Mouse (Mus musculus): ENCODE data around the gene Ube2k. TPM values are rescaled to one million over a fixed set of nuclear protein-coding genes. Genes with fewer than 3 reads are reported as not detected.
A peak's percentile ranks its signal among the peaks of the same experiment; 100 is the strongest.

Ube2k gene
- polyA plus RNA-seq, 1 experiment from 2014 or later: 146 TPM

DNA sequence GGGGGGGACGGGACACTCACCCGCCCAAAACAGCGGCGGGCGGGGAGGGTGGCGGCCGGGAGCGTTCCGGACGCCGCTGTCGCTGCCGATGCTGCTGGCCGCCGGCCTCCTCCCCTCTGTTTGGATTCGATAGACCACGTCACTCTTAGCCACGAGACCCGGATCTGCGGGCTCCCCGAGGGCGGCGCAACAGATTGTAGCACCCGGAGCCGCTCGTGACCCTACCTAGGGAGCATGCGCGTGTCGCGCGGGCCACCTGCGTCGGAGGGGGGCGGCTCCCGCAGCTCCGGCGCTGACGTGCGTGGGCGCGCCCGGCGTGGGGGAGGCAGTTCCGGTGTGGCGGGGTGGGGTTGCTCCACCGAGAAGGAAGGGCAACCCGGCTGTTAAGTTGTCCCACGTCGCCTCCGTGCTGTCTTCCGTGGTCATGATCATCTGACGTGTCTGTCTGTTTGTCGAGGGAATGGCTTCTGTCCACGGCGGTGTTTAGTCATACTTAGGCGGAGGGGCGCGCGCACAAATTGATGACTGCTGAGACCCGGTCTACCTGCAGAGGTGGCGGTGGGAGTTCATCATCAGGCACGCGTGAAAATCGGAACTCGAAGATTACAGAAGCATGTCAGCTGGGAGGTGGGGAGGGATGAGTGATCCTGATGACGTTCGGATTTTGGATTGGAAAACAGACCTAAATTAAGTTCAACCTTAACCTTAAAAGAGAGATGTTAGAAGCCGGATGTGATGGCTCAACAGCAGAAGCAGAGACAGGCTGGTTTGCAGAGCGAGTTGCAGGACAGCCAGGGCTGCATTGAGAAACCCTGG, 44.1 kb upstream of the Ube2k start, which contains the start of gene Gm43552:
TSS of gene Gm43552 (minus strand) at position 118 of the 816 bp plus-strand sequence.
- peak within 1 kb of the TSS; percentile 99 for H3K27ac ChIP-seq
- TF ChIP-seq CTCF (IDR thresholded peaks at IDR 0.05; ENCODE audit: low read depth): peak; percentile 16; the same call in 1 of the 2 replicates
- peak within 1 kb of the TSS; percentile 93 for H3K4me3 ChIP-seq (replicated peaks; ENCODE audit: low read depth, low read length)
- under 1% methylated on average over 66 of the region's 69 CpGs for WGBS
- H3K9me3 ChIP-seq (replicated peaks; ENCODE audit: low read length): no peaks in the 10 kb centered on the region
- H3K4me1 ChIP-seq (replicated peaks; ENCODE audit: insufficient read depth, low read length): no peaks in the 10 kb centered on the region; the same call in 1 of the 2 replicates
- no peaks in the 10 kb centered on the region for H3K36me3 ChIP-seq (ENCODE audit: insufficient read depth, low read length)
- peak within 1 kb of the TSS; percentile 91 for H3K4me2 ChIP-seq (ENCODE audit: low read length)
- DNase-seq (ENCODE audit: low spot score): peak; percentile 97
- H3K9ac ChIP-seq (ENCODE audit: low read depth, low read length): peak within 1 kb of the TSS; percentile 97
- ATAC-seq (replicated peaks; ENCODE audit: low FRiP score, low read depth): peak; percentile 97
- no peaks in the 10 kb centered on the region for H3K27me3 ChIP-seq (ENCODE audit: insufficient read depth, low read length)

DNA sequence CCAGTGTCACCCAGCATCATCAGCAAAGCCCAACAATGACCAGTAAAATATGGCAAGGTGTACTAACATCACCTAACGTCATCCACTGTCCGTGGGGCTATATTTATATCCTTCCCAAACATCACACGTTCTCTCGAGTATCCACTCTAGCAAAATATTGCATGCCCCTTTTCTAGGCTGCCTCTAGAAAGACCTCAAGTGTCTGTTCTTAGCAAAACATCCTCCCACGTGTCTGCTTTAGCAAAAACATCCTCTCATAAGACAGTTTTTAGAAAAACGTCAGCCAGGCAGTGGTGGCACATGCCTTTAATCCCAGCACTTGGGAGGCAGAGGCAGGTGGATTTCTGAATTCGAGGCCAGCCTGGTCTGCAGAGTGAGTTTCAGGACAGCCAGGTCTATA, 36.8 kb upstream of the Ube2k start:
- no peak overlapping the region for H3K27ac ChIP-seq
- no peak overlapping the region for H3K9ac ChIP-seq (ENCODE audit: low read depth, low read length)
- no peaks in the 10 kb centered on the region for H3K4me1 ChIP-seq (replicated peaks; ENCODE audit: insufficient read depth, low read length)
- no peak for ATAC-seq (replicated peaks; ENCODE audit: low FRiP score, low read depth)
- H3K36me3 ChIP-seq (ENCODE audit: insufficient read depth, low read length): no peaks in the 10 kb centered on the region
- no peaks in the 10 kb centered on the region for H3K27me3 ChIP-seq (ENCODE audit: insufficient read depth, low read length)
- no peaks in the 10 kb centered on the region for H3K9me3 ChIP-seq (replicated peaks; ENCODE audit: low read length)
- no peak for DNase-seq (ENCODE audit: low spot score)
- TF ChIP-seq CTCF (IDR thresholded peaks at IDR 0.05; ENCODE audit: low read depth): no peak
- no peak overlapping the region for H3K4me3 ChIP-seq (replicated peaks; ENCODE audit: low read depth, low read length)
- H3K4me2 ChIP-seq (ENCODE audit: low read length): no peak overlapping the region
- 62% methylated on average over 7 of the region's 7 CpGs for WGBS

DNA sequence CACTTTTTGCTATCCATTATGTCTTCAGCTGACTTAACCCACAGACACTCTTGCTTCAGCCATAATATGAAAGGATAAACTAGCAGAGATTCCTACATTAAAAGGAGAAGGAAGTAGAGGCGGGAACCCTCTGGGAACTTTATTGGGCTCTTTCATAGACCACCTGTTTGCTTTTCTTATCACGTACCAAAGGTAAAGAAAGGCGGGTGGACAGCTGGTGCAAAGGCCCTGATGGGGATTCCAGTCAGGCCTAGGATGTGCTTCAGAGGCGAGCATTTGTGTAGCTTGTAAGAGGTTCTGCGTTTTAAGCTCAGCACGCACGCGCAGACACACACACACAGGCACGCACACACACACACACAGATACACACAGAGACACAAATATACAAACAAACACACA, 35.6 kb upstream of the Ube2k start:
- DNase-seq (ENCODE audit: low spot score) (no peak), ATAC-seq (replicated peaks; ENCODE audit: low FRiP score, low read depth) (no peak)
- no peak overlapping the region for H3K27ac ChIP-seq
- no peaks in the 10 kb centered on the region for H3K36me3 ChIP-seq (ENCODE audit: insufficient read depth, low read length)
- no peak overlapping the region for H3K4me2 ChIP-seq (ENCODE audit: low read length)
- H3K4me3 ChIP-seq (replicated peaks; ENCODE audit: low read depth, low read length): no peak overlapping the region
- H3K9ac ChIP-seq (ENCODE audit: low read depth, low read length): no peak overlapping the region
- WGBS: 89% methylated on average over 9 of the region's 9 CpGs
- no peaks in the 10 kb centered on the region for H3K9me3 ChIP-seq (replicated peaks; ENCODE audit: low read length)
- no peaks in the 10 kb centered on the region for H3K4me1 ChIP-seq (replicated peaks; ENCODE audit: insufficient read depth, low read length)
- no peak for TF ChIP-seq CTCF (IDR thresholded peaks at IDR 0.05; ENCODE audit: low read depth)
- no peaks in the 10 kb centered on the region for H3K27me3 ChIP-seq (ENCODE audit: insufficient read depth, low read length)

DNA sequence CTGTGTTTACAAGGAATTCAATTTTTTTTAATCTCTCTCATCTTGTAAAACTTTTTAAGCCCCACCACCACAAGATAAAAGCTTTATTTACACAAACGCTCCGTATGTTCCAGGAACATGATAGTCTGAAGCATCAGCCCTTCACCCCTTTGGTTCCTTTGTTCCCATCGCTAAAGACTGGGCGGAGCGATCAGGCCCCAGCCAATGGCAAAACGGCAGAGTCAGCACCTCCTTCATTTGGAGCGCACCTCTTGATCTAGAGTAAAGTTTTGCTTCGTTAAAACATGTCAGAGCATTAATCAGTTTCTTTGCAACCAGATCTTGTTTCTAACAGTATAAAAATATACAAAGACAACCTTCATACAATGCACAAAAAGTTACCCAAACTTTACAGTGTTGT, 31.2 kb upstream of the Ube2k start:
- Histone ChIP-seq H3K4me1 (replicated peaks; ENCODE audit: insufficient read depth, low read length) (no peaks in the 10 kb centered on the region), H3K9me3 (replicated peaks; ENCODE audit: low read length) (no peaks in the 10 kb centered on the region), H3K9ac (ENCODE audit: low read depth, low read length) (no peak overlapping the region), H3K36me3 (ENCODE audit: insufficient read depth, low read length) (no peaks in the 10 kb centered on the region), H3K27ac (no peak overlapping the region), H3K27me3 (ENCODE audit: insufficient read depth, low read length) (no peaks in the 10 kb centered on the region), H3K4me2 (ENCODE audit: low read length) (peak overlapping the region; percentile 37), H3K4me3 (replicated peaks; ENCODE audit: low read depth, low read length) (no peak overlapping the region)
- ATAC-seq (replicated peaks; ENCODE audit: low FRiP score, low read depth): no peak
- DNase-seq (ENCODE audit: low spot score): peak; percentile 57
- no peak for TF ChIP-seq CTCF (IDR thresholded peaks at IDR 0.05; ENCODE audit: low read depth)
- WGBS: 12% methylated on average over 8 of the region's 8 CpGs

DNA sequence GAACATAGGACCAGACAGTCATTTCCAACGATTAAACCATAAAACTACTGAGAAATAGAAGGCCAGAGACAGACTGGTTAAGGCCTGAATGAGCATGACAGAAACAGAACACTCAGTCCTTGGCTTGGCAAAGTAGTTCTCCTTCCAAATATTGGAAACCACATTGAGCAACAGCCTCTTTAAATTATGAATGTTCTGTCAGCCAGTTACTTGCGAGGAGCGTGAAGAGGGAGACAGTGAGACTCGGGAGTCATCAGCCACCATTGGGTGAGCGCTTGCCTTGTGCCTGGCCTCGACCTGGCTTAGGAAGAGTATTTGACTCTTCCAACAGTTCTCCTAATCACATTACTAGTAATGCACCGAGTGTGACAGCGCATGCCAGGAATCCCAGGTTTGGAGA, 28.6 kb upstream of the Ube2k start:
- Histone ChIP-seq H3K27me3 (ENCODE audit: insufficient read depth, low read length) (no peaks in the 10 kb centered on the region), H3K4me2 (ENCODE audit: low read length) (no peak overlapping the region), H3K36me3 (ENCODE audit: insufficient read depth, low read length) (no peaks in the 10 kb centered on the region), H3K4me1 (replicated peaks; ENCODE audit: insufficient read depth, low read length) (no peaks in the 10 kb centered on the region), H3K4me3 (replicated peaks; ENCODE audit: low read depth, low read length) (no peak overlapping the region), H3K9ac (ENCODE audit: low read depth, low read length) (no peak overlapping the region), H3K9me3 (replicated peaks; ENCODE audit: low read length) (no peaks in the 10 kb centered on the region), H3K27ac (no peak overlapping the region)
- WGBS: 84% methylated on average over 8 of the region's 8 CpGs
- DNase-seq (ENCODE audit: low spot score) (no peak), ATAC-seq (replicated peaks; ENCODE audit: low FRiP score, low read depth) (no peak)
- TF ChIP-seq CTCF (IDR thresholded peaks at IDR 0.05; ENCODE audit: low read depth): no peak

DNA sequence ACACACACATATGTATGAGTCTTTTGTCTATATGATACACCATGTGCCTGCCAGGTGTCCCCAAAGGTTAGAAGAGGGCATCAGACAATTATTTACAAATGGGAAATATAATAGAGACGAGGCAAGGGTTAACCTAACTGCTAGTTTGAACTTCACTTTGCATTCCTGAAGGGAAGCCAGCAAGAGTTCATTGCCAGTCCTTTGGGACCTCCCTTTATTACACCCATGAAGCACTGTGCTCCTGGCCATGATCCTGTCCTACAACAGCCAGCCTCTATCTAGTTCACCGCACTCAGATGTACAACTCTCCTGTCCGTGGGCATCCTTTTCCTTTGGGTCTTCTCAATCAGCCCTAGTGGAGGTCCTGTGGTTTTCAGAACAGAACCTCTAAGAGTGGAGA, 23.5 kb upstream of the Ube2k start:
- WGBS: 47% methylated on average over 3 of the region's 3 CpGs
- no peak overlapping the region for H3K27ac ChIP-seq
- no peaks in the 10 kb centered on the region for H3K27me3 ChIP-seq (ENCODE audit: insufficient read depth, low read length)

More for the DNA sequence above, 23.5 kb upstream of the Ube2k start:
- Histone ChIP-seq H3K4me1 (replicated peaks; ENCODE audit: insufficient read depth, low read length) (0 out of 2 replicates have a peak, but pooled peaks cover 3% of the 10 kb centered on the region), H3K9ac (ENCODE audit: low read depth, low read length) (no peak overlapping the region), H3K4me3 (replicated peaks; ENCODE audit: low read depth, low read length) (no peak overlapping the region), H3K4me2 (ENCODE audit: low read length) (no peak overlapping the region), H3K9me3 (replicated peaks; ENCODE audit: low read length) (no peaks in the 10 kb centered on the region), H3K36me3 (ENCODE audit: insufficient read depth, low read length) (no peaks in the 10 kb centered on the region)
- DNase-seq (ENCODE audit: low spot score): peak; percentile 38
- TF ChIP-seq CTCF (IDR thresholded peaks at IDR 0.05; ENCODE audit: low read depth): no peak
- ATAC-seq (replicated peaks; ENCODE audit: low FRiP score, low read depth): no peak
